Mouse (Mus musculus) MEL (cell line): Measurements from ENCODE around the gene Aknad1.

Source experiments
- EP300 ChIP-seq, 2 experiments: IDR thresholded peaks; 2 replicates each; pipeline ENCODE4 v1.6.1; 2011; ENCODE audit warnings: improper control_type of control experiment in 2 of 2, low read length in 2 of 2, low read depth in 1 of 2, mild to moderate bottlenecking in 1 of 2
- KAT2A ChIP-seq: conservative IDR thresholded peaks from 2 replicates; pipeline ENCODE4 v1.6.1; 2012; ENCODE audit warnings: low read depth, low read length, improper control_type of control experiment, inconsistent platforms

GRCm38 (mm10) chr3:108730316-108730715 is 9.1 kb upstream of the Aknad1 start:
- TF ChIP-seq EP300 (IDR thresholded peaks at IDR 0.05; ENCODE audit: low read depth in 1 of 2, low read length in 2 of 2) (no peak), KAT2A (no peak)
